Mouse (Mus musculus) kidney, adult 2 months (tissue): ENCODE data around the gene Kcnq1. TPM values are rescaled to one million over a fixed set of nuclear protein-coding genes. Genes with fewer than 3 reads are reported as not detected.

Experiments
- DNase-seq: peaks from one replicate; pipeline ENCODE4 v3.0.0; 2021
- H3K27ac ChIP-seq: fragments of 200-500 bp; 2 replicates; pipeline ENCODE4 v1.5.1; 2012; ENCODE audit warnings: low read depth, low read length, control low read depth, inconsistent platforms; ENCODE audit not compliant: insufficient read depth
- H3K27me3 ChIP-seq: fragments of 200-500 bp; replicated peaks from 2 replicates; pipeline ENCODE4 v1.6.1; 2012; ENCODE audit warnings: mild to moderate bottlenecking, moderate library complexity, low read length, inconsistent platforms; ENCODE audit not compliant: control insufficient read depth, insufficient read depth
- H3K36me3 ChIP-seq: fragments of 200-500 bp; 2 replicates; pipeline ENCODE4 v1.6.1; 2012; ENCODE audit warnings: mild to moderate bottlenecking, moderate library complexity, low read length, inconsistent platforms; ENCODE audit not compliant: control insufficient read depth, insufficient read depth
- H3K4me1 ChIP-seq: fragments of 200-500 bp; 2 replicates; pipeline ENCODE4 v1.6.1; 2011; ENCODE audit warnings: low read length; ENCODE audit not compliant: control insufficient read depth, insufficient read depth
- H3K4me3 ChIP-seq: fragments of 200-500 bp; 2 replicates; pipeline ENCODE4 v1.5.1; 2011; ENCODE audit warnings: mild to moderate bottlenecking, low read depth, low read length, control low read depth; ENCODE audit not compliant: insufficient read depth
- CTCF ChIP-seq: fragments of 200-500 bp; conservative IDR thresholded peaks from 2 replicates; pipeline ENCODE4 v1.5.1; 2011; ENCODE audit warnings: low read depth, mild to moderate bottlenecking, control low read depth, low read length, moderate library complexity, mixed read lengths; ENCODE audit not compliant: insufficient read depth, insufficient read length
- POLR2A ChIP-seq: fragments of 200-500 bp; IDR thresholded peaks from one replicate; pipeline ENCODE4 v1.6.1; 2011; ENCODE audit warnings: low read depth, low read length, control low read depth
- WGBS: fragments of 180-500 bp; shearing (Covaris S2); methylation state at CpG from one replicate; pipeline ENCODE4 v1.1.7; 2018; 5-methylcytosine and 5-hydroxymethylcytosine counted together
- polyA plus RNA-seq: library from polyadenylated mRNA; depleted of rRNA; stranded (reverse); fragments of >200 nt; gene quantifications from 2 replicates; pipeline ENCODE4 v1.2.3, GENCODE M21; 2012

The Kcnq1 gene
- polyA plus RNA-seq, 1 experiment, result 24.0 TPM

DNA sequence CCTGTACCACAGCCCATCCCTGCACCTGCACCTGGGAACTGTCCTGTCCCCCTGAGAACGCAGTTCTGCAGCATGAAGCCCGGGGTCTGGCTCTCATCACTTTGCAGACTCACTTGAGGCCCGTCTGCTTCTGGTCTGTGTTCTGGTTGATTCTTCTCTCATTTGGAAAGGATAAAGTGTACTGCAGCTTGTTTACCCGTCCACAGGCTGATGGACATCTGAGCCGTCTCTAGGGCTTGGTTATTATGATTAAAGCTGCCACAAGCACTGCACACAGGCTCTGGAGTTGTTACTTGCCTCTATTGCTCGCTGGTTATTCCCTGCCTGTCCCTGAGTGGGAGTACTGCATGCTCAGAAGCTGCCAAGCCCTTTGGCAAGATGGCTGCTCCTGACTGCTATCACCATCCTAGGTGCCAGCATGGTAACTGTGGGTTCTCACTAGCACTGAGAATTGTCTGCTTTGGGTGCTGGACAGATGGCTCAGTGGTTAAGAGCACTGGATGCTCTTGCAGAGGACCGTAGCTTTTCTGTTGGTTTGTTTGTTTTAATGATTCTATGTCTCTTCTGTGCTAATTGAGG is 59.6 kb downstream of the Kcnq1 start:
- DNase-seq, result no peak
- TF ChIP-seq POLR2A (no peak), CTCF (no peak)
- H3K27me3 ChIP-seq, result no peaks in the 10 kb centered on the region
- H3K27ac ChIP-seq, result no peak overlapping the region
- no peak overlapping the region for H3K4me3 ChIP-seq
- WGBS, result 76% methylated on average over 7 of the region's 7 CpGs
- no peaks in the 10 kb centered on the region for H3K36me3 ChIP-seq
- no peaks in the 10 kb centered on the region for H3K4me1 ChIP-seq

DNA sequence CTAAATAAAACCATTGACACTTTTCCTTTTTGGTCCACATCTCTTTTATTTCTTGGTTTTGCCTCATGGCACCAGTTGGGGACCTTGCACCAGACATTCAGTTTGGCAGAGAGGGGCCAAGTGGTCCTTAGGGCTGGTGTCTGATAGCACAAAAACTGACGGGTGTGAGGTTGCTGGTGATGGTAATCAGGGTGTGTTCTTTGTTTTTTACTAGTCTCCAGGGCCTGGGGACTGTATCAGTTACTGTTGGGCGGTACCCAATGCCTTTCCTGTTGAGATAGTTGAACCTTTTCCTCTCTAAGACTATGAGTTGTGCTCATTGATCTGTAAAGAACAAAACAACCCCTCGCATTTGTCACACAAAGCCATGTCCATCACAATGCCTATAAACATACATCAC is 61.1 kb downstream of the Kcnq1 start:
- H3K4me1 ChIP-seq, result no peaks in the 10 kb centered on the region
- no peak overlapping the region for H3K4me3 ChIP-seq
- TF ChIP-seq POLR2A (no peak), CTCF (no peak)
- H3K27me3 ChIP-seq, result no peaks in the 10 kb centered on the region
- no peak overlapping the region for H3K27ac ChIP-seq
- WGBS, result 78% methylated on average over 3 of the region's 3 CpGs
- no peak for DNase-seq
- H3K36me3 ChIP-seq, result no peaks in the 10 kb centered on the region

DNA sequence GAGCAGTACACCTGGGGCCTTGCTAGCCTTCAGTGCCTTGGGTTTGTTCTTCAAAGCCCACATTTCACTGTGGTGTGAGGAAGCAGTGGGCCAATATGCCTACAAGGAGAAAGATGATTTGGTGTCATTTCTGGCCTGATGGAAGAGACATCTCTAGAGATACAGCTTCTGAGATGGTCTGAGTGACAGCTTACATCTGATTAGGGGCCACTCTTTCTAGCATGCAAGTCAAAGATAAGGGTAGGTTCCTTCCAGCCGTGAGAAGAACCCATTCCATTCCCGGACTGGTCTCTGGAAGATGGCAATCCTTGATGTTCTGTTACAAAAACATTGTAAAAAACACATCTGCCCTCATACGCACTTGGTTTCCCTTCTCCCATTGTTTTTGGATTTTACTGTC is 63.2 kb downstream of the Kcnq1 start:
- TF ChIP-seq POLR2A (no peak), CTCF (no peak)
- whole genome bisulfite sequencing, result 83% methylated on average over 3 of the region's 3 CpGs
- no peak for DNase-seq
- Histone ChIP-seq H3K4me3 (no peak overlapping the region), H3K4me1 (no peaks in the 10 kb centered on the region), H3K27me3 (no peaks in the 10 kb centered on the region), H3K36me3 (no peaks in the 10 kb centered on the region), H3K27ac (no peak overlapping the region)

DNA sequence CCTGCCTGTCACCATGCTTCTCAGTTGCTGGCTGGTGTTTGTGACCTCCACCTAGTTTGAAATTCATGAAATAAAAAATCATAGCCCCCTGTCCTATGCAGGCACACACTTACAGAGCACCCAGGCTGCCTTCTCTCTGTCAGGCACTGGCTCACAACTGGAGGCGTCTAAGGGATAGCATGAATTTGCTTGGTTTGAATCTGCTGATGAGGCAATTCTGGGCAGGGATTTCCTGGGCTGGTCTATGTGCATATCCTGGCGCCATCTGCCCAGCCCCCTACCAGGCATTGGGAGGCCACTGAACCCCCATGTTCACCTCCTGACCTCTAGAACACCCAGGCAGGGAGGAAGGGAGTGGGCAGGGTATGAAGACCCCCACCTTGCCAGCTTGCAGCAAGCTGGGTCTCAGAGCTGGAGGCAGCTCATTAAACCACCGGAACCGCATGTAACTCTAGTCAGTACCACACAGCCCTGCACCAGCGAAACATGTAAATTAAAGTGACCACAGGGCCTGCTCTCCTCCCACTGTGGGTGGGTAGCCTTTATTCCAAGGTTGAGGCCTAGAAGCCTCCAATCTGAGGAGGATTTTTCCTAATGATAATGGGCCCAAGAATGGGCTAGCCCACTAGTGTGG is 66.9 kb downstream of the Kcnq1 start:
- Histone ChIP-seq H3K36me3 (no peaks in the 10 kb centered on the region), H3K27me3 (no peaks in the 10 kb centered on the region), H3K4me3 (no peak overlapping the region), H3K4me1 (no peaks in the 10 kb centered on the region), H3K27ac (no peak overlapping the region)
- TF ChIP-seq POLR2A (no peak), CTCF (no peak)
- DNase-seq, result no peak
- WGBS, result 75% methylated on average over 5 of the region's 5 CpGs

DNA sequence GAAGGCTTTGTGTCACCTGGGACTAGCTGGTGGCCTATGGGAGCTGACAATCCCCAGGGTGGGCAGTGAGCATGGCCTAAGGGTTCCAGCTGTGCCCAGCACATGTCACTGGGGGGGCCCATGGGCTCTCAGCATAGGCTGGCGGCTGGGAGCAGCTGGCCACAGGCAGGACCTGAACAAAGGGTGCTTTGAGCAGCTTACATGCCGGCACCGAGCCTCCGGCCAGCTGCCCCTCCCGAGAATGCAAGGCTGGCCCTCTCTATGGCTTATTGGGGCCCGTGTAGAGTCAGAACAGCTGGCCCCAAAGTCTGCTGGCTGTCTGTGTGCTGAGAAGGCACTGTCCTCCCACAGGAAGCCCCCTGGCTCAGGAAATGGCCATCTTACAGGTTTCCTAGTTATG is 68.5 kb downstream of the Kcnq1 start:
- TF ChIP-seq CTCF (no peak), POLR2A (no peak)

DNA sequence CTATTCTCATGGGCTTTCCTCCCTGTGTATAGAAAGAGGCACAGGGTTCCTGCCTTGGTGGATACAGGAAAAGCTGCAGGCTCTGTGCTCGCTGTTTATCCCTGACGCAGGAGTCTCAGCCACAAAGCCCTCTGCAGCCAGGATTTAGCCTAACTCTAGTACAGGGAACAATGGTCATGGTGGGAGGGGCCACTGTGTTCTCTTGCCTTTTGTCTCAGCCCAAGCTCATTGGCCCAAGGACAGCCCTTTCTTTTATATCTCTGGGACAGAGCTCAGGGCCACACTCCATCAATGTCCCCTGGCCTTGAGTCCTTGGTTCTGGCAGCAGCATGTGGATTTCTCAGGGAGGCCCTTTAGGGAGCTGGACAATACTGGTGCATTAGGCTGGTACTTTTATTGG is 72.7 kb downstream of the Kcnq1 start:
- DNase-seq, result peak; percentile 5
- H3K27me3 ChIP-seq, result no peaks in the 10 kb centered on the region
- no peak for TF ChIP-seq POLR2A
- TF ChIP-seq CTCF, result no peak
- H3K27ac ChIP-seq, result no peak overlapping the region
- H3K36me3 ChIP-seq, result no peaks in the 10 kb centered on the region
- no peak overlapping the region for H3K4me3 ChIP-seq
- 84% methylated on average over 2 of the region's 2 CpGs for WGBS
- no peaks in the 10 kb centered on the region for H3K4me1 ChIP-seq

More for the DNA sequence above, 68.5 kb downstream of the Kcnq1 start:
- Histone ChIP-seq H3K4me1 (no peaks in the 10 kb centered on the region), H3K36me3 (no peaks in the 10 kb centered on the region), H3K27ac (no peak overlapping the region), H3K27me3 (no peaks in the 10 kb centered on the region), H3K4me3 (no peak overlapping the region)
- no peak for DNase-seq
- WGBS, result 80% methylated on average over 6 of the region's 6 CpGs

DNA sequence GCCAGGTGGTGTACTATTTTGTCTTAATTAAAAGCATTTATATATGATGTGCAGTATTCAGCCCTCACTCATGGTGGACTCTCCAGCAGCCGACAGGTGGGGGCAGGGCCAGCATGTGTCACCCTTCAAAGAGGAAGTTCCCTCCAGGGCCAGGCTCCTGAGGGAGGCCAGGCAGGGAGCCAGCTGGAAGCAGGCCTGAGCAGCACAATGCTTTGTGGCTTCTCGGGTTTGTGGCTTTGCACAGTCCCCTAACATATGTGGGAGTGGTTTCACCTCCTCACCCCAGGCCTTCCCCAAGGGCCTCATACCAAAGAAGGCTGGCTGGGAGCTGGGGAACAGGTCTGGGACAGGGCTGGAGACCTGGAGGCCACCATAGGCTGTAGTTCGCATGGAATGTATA is 74.6 kb downstream of the Kcnq1 start:
- Histone ChIP-seq H3K27me3 (no peaks in the 10 kb centered on the region), H3K4me1 (no peaks in the 10 kb centered on the region), H3K4me3 (no peak overlapping the region), H3K27ac (no peak overlapping the region), H3K36me3 (no peaks in the 10 kb centered on the region)
- DNase-seq, result peak; percentile 72
- TF ChIP-seq POLR2A, result no peak
- no peak for TF ChIP-seq CTCF
- 27% methylated on average over 3 of the region's 3 CpGs for WGBS
